Mouse (Mus musculus) neutrophil, adult 5-6 weeks (primary cell): Measurements from ENCODE around the gene Tubd1. TPM values are rescaled to one million over a fixed set of nuclear protein-coding genes. Genes with fewer than 3 reads are reported as not detected.

Source experiments
- ATAC-seq: fragments of 151-379, 151-347 bp; 2 replicates; pipeline ENCODE4 v1.8.0; 2017; ENCODE audit warnings: mild to moderate bottlenecking, moderate TSS enrichment; ENCODE audit not compliant: insufficient number of reproducible peaks, poor library complexity, low FRiP score, severe bottlenecking; ENCODE audit errors: extremely low read depth
- total RNA-seq: library from RNA; stranded (forward); fragments of 200-1000 nt; gene quantifications from 2 replicates; pipeline ENCODE4 v1.2.3, GENCODE M21; 2017

Tubd1 gene
- total RNA-seq, 1 experiment from 2014 or later = 6.4 TPM

- ATAC-seq = no peak
These were observed 37.3 kb downstream of the Tubd1 start for GRCm38 (mm10) chr11:86581943-86582542.

- no peak for ATAC-seq
These were observed 37.9 kb downstream of the Tubd1 start for GRCm38 (mm10) chr11:86582543-86583260.

- ATAC-seq = no peak
These were observed 38.6 kb downstream of the Tubd1 start for GRCm38 (mm10) chr11:86583313-86583825.

- ATAC-seq = no peak
These were observed 39.5 kb downstream of the Tubd1 start for GRCm38 (mm10) chr11:86583990-86584897.

- ATAC-seq = no peak
These were observed 40.3 kb downstream of the Tubd1 start for GRCm38 (mm10) chr11:86584898-86585597.

- no peak for ATAC-seq
These were observed 40.8 kb downstream of the Tubd1 start for GRCm38 (mm10) chr11:86585598-86585984.

- ATAC-seq = peak; percentile 20; the same call in 1 of the 2 replicates
These were observed 41.5 kb downstream of the Tubd1 start for GRCm38 (mm10) chr11:86586177-86586867.

GRCm38 (mm10) chr11:86586868-86587792, 42.3 kb downstream of the Tubd1 start:
- ATAC-seq = peak; percentile 87

- ATAC-seq = no peak
These were observed 43.0 kb downstream of the Tubd1 start for GRCm38 (mm10) chr11:86587830-86588229.

GRCm38 (mm10) chr11:86588583-86589298, 44.0 kb downstream of the Tubd1 start:
- no peak for ATAC-seq

GRCm38 (mm10) chr11:86590066-86590465, 45.3 kb downstream of the Tubd1 start:
- no peak for ATAC-seq

- no peak for ATAC-seq
These were observed 45.8 kb downstream of the Tubd1 start for GRCm38 (mm10) chr11:86590579-86590978.

GRCm38 (mm10) chr11:86591301-86591845, 46.6 kb downstream of the Tubd1 start:
- ATAC-seq = no peak

GRCm38 (mm10) chr11:86591931-86592616, 47.3 kb downstream of the Tubd1 start:
- no peak for ATAC-seq

GRCm38 (mm10) chr11:86592993-86593392, 48.2 kb downstream of the Tubd1 start:
- peak; percentile 87 for ATAC-seq

GRCm38 (mm10) chr11:86593443-86593842, 48.7 kb downstream of the Tubd1 start:
- ATAC-seq = no peak
